Mouse (Mus musculus) kidney, postnatal 36 days (tissue): ENCODE data around the gene Sipa1l1.
A peak's percentile ranks its signal among the peaks of the same experiment; 100 is the strongest.

ENCODE experiments used
- DNase-seq, 2 experiments: peaks; one replicate each; pipeline ENCODE4 v3.0.0; 2021 to 2022; ENCODE audit warnings: mixed read lengths in 2 of 2

The Sipa1l1 gene

DNA sequence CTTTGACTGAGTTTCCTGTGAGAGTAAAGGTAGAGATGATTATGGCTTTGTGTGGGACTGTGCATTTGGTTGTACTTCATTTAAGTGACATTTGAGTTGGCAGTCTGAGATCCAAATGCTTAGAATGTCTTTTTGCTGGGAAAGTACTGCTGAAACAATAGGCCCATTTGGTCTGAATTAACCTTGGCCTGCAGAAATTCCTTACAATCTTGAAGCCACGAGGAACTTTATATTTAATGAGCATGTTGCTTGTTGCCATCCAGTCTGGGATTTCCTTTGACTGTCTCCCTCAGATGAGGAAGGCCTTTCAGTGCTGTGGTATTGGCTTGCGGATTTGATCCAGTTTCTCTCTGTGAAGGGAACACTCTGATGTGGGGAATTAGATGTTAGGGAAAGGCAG, 43.9 kb downstream of the Sipa1l1 start:
- DNase-seq = no peak

DNA sequence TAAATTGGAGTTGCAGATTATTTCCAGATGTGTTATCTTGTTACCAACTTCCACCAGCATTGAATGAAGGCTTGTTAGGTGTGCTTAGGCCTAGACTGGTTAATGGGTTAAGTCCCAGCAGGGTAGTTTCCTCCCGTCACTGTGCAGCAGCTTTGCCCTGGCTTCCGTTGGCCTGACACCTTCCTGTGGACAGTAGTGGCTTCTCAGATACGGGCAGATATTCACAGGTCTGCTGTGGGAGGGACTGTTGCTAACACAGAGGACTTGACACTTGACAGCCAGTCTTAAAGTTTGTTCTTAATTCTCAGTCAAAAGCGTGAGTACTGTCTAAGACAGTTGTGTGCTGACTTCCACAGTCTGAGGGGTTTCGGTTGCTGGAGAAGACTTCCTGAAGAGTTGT, 45.8 kb downstream of the Sipa1l1 start:
- DNase-seq = no peak

DNA sequence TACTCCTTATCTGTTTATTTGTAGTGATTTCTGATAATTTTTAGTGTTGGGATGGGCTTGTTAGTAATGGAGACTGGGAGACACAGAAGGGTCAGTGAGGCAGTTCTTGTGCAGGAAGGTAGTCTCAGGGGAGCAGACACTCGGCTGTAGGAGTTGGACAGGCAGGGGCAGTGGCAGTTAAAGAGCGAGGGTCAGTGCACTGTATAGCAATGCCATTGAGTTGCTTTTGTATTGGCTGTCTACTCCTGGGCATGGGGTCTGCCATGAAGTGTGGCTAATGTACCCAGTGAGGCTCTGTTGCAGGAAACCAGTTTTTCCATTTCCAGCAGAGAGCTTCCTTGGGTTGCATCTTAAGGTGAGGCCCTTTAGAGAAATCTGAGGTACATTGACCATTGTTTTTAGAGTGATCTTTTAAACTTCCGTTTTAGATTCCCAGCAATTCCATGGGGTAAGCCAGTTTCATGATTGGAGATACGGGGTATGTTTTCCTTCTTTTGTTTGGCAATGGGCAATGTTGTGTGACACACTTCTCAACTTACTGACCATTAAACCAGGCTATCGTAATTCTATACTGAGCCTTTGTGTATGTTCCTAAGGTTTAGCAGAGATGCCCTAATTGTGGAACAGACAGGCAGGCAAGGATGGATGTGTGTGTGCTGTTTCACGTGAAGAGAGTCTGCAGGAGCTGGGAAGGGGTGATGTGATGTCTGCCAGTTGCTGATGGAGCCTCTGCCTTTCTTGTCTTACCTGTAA, 47.9 kb downstream of the Sipa1l1 start:
- no peak for DNase-seq

DNA sequence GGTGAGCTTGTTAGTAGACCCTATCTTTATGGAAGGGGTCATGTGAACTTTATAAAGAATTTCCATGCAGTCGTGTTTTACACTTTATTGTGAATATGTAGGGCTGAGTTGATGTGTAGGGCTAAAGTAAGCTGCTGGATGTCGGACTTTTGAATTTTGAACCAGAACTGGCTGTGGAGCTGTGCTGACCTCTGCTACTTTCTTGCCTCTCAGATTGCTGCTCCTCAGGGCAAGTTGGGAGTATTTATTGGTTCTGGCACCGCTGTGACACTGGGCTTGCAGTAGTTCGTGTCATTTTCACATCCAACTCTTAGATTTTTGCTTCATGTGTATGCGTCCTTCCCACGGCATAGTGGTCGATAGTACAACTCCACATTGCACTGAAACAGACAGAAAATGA, 49.1 kb downstream of the Sipa1l1 start:
- DNase-seq = peak; percentile 53 to 59

DNA sequence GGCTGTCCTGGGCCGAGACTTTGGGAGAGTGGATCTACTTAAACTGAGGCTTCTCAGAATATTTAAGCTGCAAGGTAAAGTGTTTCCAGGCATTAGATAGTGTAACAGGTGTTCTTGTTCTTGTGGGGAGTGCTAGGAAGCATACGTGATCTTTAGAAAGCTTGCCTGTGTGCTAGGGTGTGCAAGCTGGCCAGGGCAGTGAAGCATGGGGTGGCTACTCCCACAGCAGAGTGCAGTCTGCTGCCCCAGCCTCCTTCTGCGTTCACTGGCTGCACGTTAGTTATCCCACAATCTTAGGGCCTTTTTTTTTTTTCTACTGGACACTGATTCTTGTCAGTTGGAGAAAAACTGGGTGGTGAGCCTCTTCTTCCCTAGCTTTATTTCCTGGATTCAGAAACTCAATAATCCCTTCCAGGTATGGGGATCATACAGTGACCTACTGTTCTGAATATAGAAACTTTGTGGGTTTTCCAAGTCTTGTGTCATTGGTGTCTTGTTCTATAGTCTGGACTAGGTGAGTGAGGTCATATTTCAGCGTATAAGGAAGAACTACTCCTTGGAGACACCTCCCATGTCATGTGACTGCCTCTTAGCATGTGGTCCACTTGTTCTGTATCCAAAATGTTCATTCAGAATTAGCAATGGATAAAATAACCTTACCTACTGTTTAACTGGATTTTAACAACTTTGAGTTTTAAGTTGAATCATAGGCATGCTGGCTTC, 51.4 kb downstream of the Sipa1l1 start:
- peak; percentile 29 to 50 for DNase-seq

DNA sequence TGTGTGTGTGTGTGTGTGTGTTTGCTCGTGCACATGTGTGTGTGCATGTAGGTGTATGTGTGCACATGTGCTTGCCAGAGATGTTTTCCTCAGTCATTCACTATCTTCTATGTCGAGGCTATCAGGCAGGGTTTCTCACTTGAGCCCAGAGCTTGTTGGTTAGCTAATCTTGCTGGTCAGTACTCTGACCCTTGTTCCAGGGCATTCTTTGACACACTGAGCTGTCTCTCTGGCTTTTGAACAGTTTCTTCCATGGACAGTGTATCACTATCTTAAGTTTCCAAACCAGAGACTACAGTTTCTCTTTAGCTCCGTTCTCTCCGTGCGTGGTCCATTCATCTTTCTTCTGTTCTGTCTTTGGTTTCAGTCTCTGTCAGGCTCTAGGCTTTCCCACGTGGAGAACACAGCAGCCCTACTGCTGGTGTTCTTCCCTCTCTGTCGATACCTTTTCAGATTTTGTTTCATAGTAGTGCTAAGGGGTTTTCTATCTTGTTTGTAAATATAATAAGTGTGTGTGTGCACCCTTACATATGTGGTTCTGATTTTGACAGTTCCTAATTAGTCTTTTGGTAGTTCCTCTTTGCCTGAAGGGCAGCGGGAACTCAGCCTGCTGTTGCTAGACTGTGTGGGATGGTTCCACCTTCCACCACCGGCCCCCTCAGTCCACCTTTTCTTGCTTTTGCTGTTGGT, 54.2 kb downstream of the Sipa1l1 start:
- peak; percentile 28 to 64 for DNase-seq

DNA sequence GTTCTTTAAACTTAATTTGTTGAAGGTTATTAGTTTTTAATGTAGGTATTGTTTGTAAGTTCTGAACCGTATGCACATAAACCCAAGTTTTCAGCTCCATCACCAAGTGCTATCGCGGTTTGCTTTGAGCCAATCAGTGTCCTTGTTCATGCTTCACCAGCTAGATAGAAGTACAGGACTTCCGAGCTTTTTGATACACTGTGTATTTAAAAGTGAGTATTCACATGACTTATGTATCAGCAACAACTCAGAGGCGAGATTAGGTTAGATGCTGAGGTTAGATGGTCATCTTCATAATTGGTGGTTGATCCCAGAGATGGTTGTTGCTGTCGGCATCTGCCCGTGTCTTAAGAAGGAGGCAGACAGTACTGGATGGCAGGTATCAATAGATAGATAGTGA, 55.7 kb downstream of the Sipa1l1 start:
- DNase-seq = no peak

DNA sequence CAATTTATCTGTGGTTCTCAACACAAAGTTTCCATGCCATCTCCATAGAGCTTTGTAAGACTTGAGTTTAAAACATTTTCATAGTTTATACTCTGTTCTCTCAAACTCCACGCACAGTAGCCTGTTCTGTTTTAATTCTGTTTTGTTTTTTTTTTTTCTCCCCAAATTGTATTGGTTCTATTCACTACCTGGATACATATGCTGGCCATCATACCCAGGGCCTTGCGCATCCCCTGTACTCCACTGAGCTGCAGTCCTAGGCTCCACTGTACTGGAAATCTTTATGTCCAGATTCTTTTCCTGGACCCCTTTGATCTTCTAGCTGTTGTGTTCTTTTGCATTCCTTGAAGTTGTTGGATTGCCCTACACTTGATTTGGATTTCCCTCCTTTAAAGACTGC, 56.2 kb downstream of the Sipa1l1 start:
- no peak for DNase-seq

DNA sequence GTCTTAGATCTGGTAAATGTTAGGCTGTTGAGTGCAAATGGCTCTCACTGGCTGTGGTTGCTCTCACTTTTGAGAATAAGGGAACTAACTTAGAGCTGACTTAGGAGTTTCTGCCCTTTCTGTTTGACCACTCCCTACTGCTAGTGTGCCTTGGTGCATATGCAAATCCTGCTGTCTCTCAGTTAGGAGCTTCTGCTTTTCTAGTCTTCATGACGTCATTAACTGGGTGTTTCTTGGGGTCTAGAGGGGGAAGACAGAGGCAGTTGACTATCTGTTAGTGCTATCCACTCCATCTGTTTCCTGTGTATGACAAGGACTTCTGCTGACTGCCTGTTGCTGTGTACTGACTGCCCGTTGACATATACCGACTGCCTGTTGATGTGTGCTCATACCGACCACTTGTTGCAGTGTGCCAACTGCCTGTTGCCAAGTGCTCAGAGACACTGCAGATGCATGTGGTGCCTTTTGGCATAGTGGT, 56.7 kb downstream of the Sipa1l1 start:
- no peak for DNase-seq

DNA sequence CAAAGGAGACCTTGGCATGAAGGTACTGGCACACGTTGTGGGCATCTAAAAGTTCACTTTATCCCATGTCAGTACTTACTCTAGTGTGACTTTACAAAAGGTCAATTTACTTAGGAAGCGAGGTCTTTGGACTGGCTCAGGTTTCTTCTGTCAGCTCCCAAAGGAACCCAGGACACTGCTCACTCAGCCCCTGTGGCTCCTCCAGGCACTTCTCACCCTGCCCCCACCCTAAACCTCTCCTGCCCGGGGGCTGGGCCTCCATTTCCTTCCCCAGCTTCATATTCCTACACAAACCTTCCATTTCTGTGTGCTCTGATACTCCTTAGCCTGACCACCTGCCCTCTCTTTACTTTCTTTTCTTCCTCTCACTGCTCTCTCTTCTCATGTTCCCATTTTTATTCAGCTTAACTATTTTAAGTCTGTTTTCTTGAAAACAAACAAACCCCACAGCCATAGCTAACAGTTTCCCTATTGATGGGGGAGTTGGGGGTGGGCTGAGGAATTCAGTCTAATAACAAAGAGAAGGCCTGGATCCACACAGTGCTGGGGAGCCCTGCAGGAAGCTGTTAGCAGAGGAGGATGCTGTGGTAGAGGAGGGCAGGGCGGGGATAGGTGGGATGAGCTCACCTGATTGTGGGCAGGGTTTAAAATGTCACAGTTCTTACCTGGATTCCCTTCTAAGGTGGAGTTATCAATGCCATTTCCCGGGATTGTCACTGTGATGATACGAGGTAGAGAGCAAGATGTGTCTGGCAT, 57.4 kb downstream of the Sipa1l1 start:
- no peak for DNase-seq

DNA sequence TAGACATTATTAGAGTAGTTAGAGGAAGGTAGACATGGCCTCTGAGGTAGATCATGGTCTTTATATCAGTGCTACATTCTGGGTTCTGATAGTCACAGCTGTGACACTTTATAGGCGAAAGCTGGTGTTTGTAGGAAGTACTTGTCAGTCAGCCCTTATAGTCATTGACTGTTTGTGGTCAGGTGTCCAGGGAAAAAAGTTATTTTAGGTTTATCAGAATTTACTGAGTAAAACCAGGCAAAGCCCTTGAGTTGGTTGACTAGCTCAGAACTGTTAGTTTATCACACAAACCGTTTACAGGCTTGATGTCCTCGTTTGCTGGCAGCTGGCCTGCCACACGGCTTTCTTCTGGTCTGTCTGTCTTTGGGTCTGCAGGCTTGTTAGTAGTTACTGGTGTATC, 61.0 kb downstream of the Sipa1l1 start:
- no peak for DNase-seq

DNA sequence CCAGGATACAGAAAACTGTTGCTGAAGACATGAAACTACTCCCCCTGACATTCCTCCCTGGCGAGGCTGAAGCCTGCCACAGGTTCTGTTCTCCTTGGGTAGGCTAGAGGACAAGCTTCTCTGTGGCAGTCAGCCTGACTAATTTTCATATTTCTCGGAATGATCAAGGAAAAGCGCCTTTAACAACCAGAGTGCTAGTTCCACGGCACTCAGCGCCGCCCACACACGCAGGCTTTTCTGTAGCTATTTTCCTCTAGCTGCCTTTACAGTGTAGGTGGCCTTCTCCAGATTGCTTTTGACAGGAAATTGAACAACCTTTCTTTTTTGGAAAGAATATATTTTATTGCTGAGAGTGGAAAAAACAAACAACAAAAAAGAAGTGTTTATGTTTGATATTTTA, 62.1 kb downstream of the Sipa1l1 start:
- no peak for DNase-seq

DNA sequence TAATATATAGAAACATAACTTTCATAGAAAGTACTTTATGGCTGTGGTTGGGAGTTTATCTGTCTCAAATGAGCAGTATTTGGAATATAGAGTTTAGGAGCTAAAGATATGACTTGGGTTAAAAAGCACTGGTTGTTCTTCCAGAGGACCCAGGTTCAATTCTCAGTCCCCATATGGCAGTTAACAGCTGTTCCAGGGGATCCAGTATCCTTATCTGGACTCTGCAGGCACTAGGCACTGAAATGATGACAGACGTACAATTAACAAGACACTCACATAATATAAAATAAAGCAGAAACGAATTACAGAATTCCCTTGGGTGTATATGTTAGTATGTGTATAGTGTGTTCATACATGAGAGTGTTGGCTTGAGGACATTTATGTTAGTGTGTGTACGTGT, 64.1 kb downstream of the Sipa1l1 start:
- DNase-seq = no peak

DNA sequence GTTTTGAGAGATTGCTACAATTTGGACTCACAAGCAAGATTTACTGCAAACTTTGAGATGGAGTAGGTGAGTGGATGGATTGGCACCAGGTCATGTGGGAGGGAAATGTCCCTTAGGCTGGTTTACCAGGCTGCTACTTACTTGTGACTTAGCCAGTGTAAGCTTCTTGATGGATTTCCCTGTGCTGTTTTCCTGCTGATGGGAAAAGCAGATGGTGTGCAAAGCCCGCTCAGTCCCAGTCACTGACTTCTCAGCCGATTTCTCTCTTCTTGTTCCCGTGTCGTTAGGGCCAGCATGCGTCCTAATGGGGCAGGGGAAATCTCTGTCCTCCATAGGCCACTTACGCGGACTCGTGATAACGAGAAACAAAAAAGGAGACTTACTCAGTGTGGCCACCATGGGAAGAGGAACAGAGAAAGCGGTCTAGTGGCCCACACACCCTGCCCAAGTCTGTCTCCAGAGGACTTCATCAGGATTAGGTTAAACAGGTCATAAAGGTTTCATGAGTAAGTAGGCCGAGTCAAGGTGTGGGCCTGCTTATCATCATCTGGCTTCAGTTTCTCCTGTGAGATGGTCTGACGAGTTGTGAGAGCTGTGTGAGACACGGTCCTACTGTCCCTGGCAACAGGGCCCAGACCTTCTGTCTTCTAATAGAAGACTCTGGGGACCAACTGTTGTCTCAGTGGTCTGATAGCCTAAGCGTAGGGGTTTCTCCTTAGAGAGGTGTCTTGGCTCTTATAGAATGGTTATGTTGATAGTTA, 65.5 kb downstream of the Sipa1l1 start:
- no peak for DNase-seq

DNA sequence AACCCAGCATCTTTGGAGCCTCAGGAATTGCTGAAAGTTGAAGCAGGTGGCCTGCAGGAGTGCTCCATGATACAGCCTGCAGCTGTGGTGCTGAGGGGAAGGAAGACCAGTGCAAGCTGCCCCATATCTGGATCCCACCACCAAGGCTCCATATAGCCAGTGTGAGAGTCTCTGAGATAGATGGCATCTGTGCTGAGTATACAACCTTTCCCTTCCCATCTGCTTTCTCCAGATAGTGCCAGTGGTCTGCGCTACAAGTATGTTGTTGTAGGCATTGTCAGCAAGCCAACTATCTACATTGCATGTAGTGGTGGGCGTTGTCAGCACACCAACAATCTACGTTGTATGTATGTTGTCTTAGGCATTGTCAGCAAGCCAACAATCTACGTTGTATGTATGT, 68.0 kb downstream of the Sipa1l1 start:
- DNase-seq = no peak

DNA sequence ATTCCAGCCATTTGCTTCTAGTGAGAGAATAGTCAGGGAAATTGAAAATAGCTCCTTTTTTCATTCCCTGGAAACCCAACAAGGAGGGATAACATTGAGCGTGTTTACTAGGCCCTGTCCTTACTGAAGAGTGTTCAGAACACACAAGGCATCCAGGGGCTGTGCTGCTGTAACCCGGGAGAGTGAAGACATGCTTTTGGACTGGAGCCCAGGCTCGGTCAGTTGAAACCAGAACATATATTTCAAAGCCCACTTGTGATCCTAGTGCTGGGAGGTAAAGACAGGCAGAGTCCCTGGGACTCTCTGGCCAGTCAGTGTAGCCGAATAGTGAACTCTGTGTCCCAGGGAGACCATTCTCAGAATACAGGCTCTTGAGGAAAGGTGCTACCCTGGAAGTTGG, 68.8 kb downstream of the Sipa1l1 start:
- no peak for DNase-seq

DNA sequence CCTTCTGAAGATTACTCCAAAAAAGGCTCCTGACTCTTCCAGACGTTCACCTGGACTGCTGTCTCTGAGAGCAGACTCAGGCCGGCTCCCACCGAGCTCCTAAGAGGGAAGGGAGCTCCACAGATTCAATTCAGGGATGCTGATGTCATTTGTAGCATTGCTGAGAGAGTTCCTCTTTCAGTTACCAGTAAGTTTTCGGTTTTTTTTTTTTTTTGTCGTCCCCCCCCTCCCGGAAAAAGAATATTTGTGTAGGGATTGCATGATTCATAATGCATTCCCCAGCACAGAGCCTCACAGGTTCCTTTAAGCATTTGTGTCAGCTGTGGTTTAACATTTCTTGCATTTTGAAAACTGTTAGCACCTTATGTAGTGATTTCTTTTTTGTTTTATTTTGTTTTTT, 71.6 kb downstream of the Sipa1l1 start:
- DNase-seq = no peak

DNA sequence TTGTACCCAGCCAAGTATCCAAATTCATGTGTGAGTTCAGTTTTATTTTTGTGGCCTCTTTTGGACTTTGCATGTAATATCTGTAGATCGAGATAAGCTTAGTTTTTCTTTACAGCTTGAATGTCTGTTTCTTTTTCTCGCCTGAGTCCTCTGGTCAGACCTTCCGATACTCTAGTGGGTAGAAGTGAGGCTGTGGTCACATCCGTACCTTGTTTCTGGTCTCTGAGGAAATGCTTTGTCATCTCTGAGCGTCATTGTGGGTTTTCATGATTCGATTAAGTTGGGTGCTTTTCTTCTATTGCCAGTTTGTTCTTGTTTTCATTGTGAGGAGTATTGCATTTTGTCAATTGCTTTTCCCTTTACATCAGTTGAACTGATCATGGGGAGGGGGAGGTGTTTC, 76.1 kb downstream of the Sipa1l1 start:
- no peak for DNase-seq

DNA sequence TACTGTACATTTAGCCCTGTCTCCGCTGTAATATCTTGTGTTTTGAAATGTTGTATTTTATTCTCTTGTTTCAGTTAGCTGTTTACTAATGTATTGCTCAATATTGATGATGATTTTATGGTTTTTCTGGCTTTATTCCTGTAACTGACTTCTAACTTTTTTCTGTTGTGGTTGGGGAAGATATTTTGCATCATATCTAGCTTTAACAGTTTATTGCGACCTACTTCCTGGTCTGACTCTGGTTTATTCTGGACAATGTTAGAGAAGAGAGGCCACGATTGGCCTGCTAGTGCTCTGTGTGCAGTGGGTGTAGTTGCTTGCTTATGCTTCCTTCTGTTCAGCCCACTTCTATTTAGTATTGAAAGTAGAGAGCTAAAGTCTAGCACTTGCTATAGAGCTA, 77.3 kb downstream of the Sipa1l1 start:
- DNase-seq = no peak

DNA sequence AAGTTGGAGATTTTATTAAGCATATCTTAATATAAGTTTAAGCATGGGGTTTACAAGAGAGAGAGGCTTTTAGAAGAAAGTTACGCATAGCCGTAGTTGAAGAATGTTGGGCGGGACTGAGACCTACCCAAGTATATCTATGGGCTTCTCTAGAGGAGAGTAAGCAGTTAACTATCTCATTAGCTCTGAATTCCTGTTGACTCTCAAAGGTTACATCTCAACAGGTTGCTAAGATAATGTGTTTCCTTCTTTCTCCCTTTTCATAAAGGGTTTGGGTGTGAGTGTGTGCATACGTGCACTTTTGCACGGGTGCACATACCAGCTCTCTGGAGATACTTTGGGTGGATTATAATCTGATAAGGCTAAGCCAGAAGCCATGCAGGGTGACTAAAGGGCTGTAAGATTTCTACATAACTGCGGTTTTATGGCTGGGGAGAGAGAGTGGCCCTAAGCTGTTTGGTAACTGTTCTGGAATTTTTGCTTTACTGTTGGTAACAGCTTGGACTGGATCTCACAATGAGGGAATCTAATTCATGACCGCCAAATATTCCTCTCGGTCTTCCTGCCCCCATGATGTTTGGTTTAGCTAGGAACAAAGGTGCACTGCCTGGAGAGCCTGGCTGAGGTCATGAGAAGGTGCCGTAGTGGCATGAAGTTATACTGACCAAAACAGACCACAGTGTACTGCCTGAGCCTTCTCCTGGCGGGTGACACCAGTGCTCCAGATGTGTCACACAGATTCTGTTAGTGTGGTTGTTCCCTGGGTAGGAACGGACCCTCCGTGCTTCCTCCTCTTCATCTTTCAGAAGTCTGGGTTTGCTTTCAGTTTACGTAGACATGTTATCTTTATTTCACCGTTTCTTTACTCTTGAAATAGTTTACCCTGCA, 78.5 kb downstream of the Sipa1l1 start:
- DNase-seq = no peak

DNA sequence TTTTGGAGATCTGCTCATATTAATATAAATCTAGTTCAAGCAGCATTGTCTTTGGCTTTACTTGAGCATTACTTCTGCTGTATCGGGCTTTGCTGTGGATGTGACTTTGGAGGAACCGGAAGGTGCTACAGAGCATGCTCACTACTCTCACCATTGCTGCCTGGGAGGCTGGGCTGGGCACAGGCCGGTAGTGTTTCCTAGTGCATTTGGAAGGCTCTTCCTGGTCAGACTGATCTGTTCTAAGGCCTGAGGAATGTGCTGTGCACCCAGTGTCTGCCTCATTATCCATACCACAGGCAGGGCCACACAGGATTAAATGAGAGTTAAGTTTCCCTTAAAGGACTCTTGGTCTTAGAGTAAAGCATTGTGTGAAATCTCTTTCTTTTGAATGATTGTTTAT, 79.4 kb downstream of the Sipa1l1 start:
- DNase-seq = no peak
